Mouse (Mus musculus) megakaryocyte, embryonic 14.5 days (primary cell): ENCODE measurements around the gene Wrap73.

Experiments
- FLI1 ChIP-seq: IDR thresholded peaks from 2 replicates; pipeline ENCODE4 v1.6.1; 2012; ENCODE audit warnings: low read length, inconsistent platforms, mixed read lengths
- GATA1 ChIP-seq: IDR thresholded peaks from 3 replicates; pipeline ENCODE4 v1.6.1; 2012; ENCODE audit warnings: mixed read lengths, low read length, inconsistent platforms, borderline replicate concordance

DNA sequence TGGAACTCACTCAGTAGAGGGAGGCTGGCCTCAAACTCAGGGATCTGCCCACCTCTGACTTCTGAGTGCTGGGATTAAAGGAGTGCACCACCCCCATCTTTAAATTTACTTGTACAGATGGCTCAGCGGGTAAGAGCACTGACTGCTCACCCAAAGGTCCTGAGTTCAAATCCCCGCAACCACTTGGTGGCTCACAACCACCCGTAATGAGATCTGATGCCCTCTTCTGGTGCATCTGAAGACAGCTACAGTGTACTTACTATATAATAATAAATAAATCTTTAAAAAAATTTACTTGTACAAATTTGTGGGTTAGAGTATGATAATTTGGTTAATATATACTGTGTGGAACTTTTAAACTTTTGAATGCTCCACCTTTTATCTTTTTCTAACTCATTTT is 2.5 kb downstream of the Wrap73 start:
- TF ChIP-seq GATA1 = no peak
- TF ChIP-seq FLI1 = no peak
